ENCODE assay signal across 8 mouse cellular contexts in the genomic region with DNA sequence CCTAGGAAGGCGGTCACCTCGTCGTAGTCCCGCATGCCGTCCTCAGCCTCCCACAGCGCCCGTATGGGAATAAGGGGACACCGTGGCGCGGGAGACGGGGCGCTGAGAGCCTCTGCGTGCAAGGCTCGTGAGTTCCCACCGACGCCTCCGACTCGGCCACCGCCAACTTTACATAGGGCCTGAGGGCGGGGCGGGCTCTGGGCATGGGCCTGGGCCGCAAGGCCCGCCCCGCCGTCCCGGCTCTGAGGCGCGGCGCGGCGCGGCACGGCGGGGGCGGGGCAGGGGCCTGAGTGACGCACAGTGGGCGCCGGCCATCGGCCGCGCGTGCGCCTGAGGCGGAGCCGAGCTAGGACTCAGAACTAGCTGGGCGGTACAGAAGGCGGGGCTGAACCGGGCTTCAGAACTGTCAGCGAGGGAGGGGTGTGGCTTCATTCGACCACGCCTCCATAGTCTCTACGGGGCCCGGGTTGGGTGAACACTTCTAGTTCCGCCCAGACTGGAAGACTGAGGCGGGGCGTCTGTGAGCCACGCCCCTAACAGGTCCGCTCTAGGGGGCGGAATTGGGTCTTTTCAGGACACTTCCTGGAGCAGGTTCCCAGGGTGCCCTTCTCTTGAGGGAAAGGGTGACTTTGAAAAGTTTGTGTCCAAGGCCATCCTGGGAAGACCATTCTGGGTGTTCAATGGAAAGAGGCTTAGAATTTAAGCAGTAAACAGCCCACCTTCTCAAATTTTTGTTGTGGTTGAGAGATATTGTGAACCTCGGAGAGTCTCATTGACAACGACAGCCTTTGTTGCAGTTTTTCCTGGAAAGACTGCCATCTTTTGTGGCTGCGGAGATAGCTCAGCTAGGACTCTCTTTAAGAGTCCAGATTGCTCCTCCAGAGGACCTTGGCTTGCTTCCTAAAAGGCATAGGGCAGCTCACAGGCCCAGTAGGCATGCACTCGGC. TPM values are rescaled to one million over a fixed set of nuclear protein-coding genes. Genes with fewer than 3 reads are reported as not detected.
A peak's percentile ranks its signal among the peaks of the same experiment; 100 is the strongest.
DNase-seq lines count a peak whose midpoint lies in the region; ATAC-seq lines count a peak whose summit lies in the region.

Gene Slc22a5 (minus strand): TSS at position 156 of the 947 bp plus-strand sequence.

- peaks cover 7% of the 10 kb centered on the region for H3K4me1 ChIP-seq in hindbrain, embryonic 16.5 days (ENCODE audit: control insufficient read depth, insufficient read depth, low read depth, low read length)

- peaks cover 5% of the 10 kb centered on the region; the same call in 1 of the 2 replicates for H3K79me2 ChIP-seq in macrophage (ENCODE audit: inconsistent target)

- 3% methylated on average over 52 of the region's 63 CpGs for WGBS in hindbrain, embryonic 16.5 days
- 6% methylated on average over 63 of the region's 63 CpGs for WGBS in macrophage (ENCODE audit: missing documents)

- no peaks in the 10 kb centered on the region for H3K9me3 ChIP-seq in hindbrain, embryonic 16.5 days (ENCODE audit: control insufficient read depth, low read length)

- no peaks in the 10 kb centered on the region for H3K36me3 ChIP-seq in hindbrain, embryonic 16.5 days (ENCODE audit: control insufficient read depth, insufficient read depth, low read length)
- H3K36me3 ChIP-seq in macrophage (ENCODE audit: inconsistent target), result no peaks in the 10 kb centered on the region

- peak within 1 kb of the TSS; percentile 82 for H3K9ac ChIP-seq in hindbrain, embryonic 16.5 days (ENCODE audit: low read depth, low read length)

- peak within 1 kb of the TSS; percentile 64 for H3K27ac ChIP-seq in hindbrain, embryonic 16.5 days (ENCODE audit: low read depth, low read length)
- peak within 1 kb of the TSS; percentile 50 for H3K27ac ChIP-seq in macrophage

- H3K4me3 ChIP-seq in hindbrain, embryonic 16.5 days (ENCODE audit: low read length), result peak within 1 kb of the TSS; percentile 72
- peak within 1 kb of the TSS; percentile 60 for H3K4me3 ChIP-seq in macrophage (ENCODE audit: inconsistent target)

- peak within 1 kb of the TSS; percentile 76 for H3K4me2 ChIP-seq in hindbrain, embryonic 16.5 days (ENCODE audit: low read length)

- H3K27me3 ChIP-seq in hindbrain, embryonic 16.5 days (replicated peaks; ENCODE audit: control insufficient read depth, insufficient read depth, low read length), result no peaks in the 10 kb centered on the region

- DNase-seq in WW6 (ENCODE audit: low read depth, low spot score), result peak; percentile 99
- peak; percentile 92 to 97 for DNase-seq in cerebellum, postnatal 4 days (ENCODE audit: low spot score in 2 of 2)
- DNase-seq in gastrocnemius, adult 18-20 months (ENCODE audit: low spot score), result peak; percentile 100
- DNase-seq in left cerebral cortex, adult 18-20 months (ENCODE audit: low spot score in 2 of 2), result peak; percentile 97 to 99
- peak; percentile 99 for DNase-seq in right cerebral cortex, adult 18-20 months
- DNase-seq in urinary bladder, postnatal 10 days (ENCODE audit: low spot score), result peak; percentile 95

- peak; percentile 99 for ATAC-seq in hindbrain, embryonic 16.5 days

RNA-seq across cellular contexts. Expression of gene Slc22a5, which starts in this region (rescaled TPM):
- 1 to 10 TPM; 7.1 to 9.3 TPM for total RNA-seq in gastrocnemius, adult 18-20 months (2021)
- polyA plus RNA-seq in hindbrain, embryonic 16.5 days (2015; fragmentation: Nextera tagmentation; extraction: Ambion mirVana), result 11.1 and 12.4 TPM in 2 replicates
- 10 to 100 TPM in 1 of 2 experiments, 1 to 10 TPM in 1; 9.4 to 10.2 TPM for total RNA-seq in left cerebral cortex, adult 18-20 months (2021)
- total RNA-seq in macrophage (2018; cell fraction: chromatin; rRNA removed), result 10 to 100 TPM in 10 of 26 experiments, 1 to 10 TPM in 16; 2.2 to 15.9 (median 8.4) TPM
- 10 to 100 TPM in 4 of 26 experiments, 1 to 10 TPM in 22; 5.6 to 12.6 (median 8.4) TPM for total RNA-seq in macrophage (2018; cell fraction: cytosol; rRNA removed)
- total RNA-seq in macrophage (2018; cell fraction: nucleus; rRNA removed), result 10 to 100 TPM in 15 of 26 experiments, 1 to 10 TPM in 11; 5.8 to 20.5 (median 11.3) TPM
- 6.8 to 9.4 TPM (median 9.2 TPM) in 3 replicates for polyA plus RNA-seq in macrophage (2018)

Comparison
In these comparisons a context has a peak if more than half of its experiments do, and no peak if none do; other contexts are left out.
1. Peak in every context shown above with its lines: DNase-seq, ATAC-seq, H3K4me3 ChIP-seq and H3K27ac ChIP-seq.